14 mouse cellular contexts compared by ENCODE assay signal in genomic region chr8:90273182-90273581, GRCm38 (mm10).
DNase-seq lines count a peak whose midpoint lies in the region; ATAC-seq and TF ChIP-seq lines count a peak whose summit lies in the region.
"Had no signal": no experiment of that assay in that cellular context is flagged by ENCODE, and none has a peak within 500 bp of the region (broad histone marks: within the 10 kb centered on the region; RNA-seq: fewer than 3 reads in every experiment).

No protein-coding gene starts in this region.

- intact Hi-C loops in left cerebral cortex, postnatal 36 days (cut with DNase I): no loop called here

- no peaks in the 10 kb centered on the region for H3K4me1 ChIP-seq in forebrain, postnatal 0 days (ENCODE audit: insufficient read depth)
- peaks cover 78% of the 10 kb centered on the region for H3K4me1 ChIP-seq in forebrain, embryonic 13.5 days
- H3K4me1 ChIP-seq in neural tube, embryonic 11.5 days (ENCODE audit: control insufficient read depth, insufficient read depth, low read length): peaks cover 14% of the 10 kb centered on the region; the same call in 1 of the 2 replicates
- H3K4me1 ChIP-seq in midbrain, embryonic 14.5 days (ENCODE audit: control insufficient read depth, insufficient read depth, low read length): peaks cover 69% of the 10 kb centered on the region
- H3K4me1 ChIP-seq: megakaryocyte, embryonic 14.5 days had no signal

- no peak overlapping the region for H3K27ac ChIP-seq in forebrain, postnatal 0 days (ENCODE audit: low read depth, low read length)
- no peak overlapping the region for H3K27ac ChIP-seq in forebrain, embryonic 13.5 days
- H3K27ac ChIP-seq in neural tube, embryonic 11.5 days (ENCODE audit: low read depth, low read length): peak overlapping the region; percentile 34; the same call in 1 of the 2 replicates
- H3K27ac ChIP-seq in midbrain, embryonic 14.5 days (replicated peaks; ENCODE audit: low read depth, low read length): peak overlapping the region; percentile 49; the same call in 1 of the 2 replicates
- H3K27ac ChIP-seq: left cerebral cortex, adult 2 months; lung, embryonic 15.5 days had no signal

- WGBS in forebrain, postnatal 0 days: 26% methylated on average over 7 of the region's 7 CpGs
- 52% methylated on average over 7 of the region's 7 CpGs for WGBS in forebrain, embryonic 13.5 days
- WGBS in neural tube, embryonic 11.5 days: 64% methylated on average over 7 of the region's 7 CpGs
- 14% methylated on average over 7 of the region's 7 CpGs for WGBS in midbrain, embryonic 14.5 days

- no peaks in the 10 kb centered on the region for H3K27me3 ChIP-seq in forebrain, postnatal 0 days (ENCODE audit: insufficient read depth, low read length)
- H3K27me3 ChIP-seq in forebrain, embryonic 13.5 days: no peaks in the 10 kb centered on the region
- no peaks in the 10 kb centered on the region for H3K27me3 ChIP-seq in neural tube, embryonic 11.5 days (ENCODE audit: control insufficient read depth, insufficient read depth, low read length)
- H3K27me3 ChIP-seq in midbrain, embryonic 14.5 days (ENCODE audit: control insufficient read depth, insufficient read depth, low read length): no peaks in the 10 kb centered on the region
- H3K27me3 ChIP-seq: lung, embryonic 15.5 days; megakaryocyte, embryonic 14.5 days had no signal

- no peak for ATAC-seq in forebrain, postnatal 0 days
- ATAC-seq in forebrain, embryonic 13.5 days: no peak
- no peak for ATAC-seq in neural tube, embryonic 11.5 days (ENCODE audit: insufficient read depth, low FRiP score, low TSS enrichment)
- no peak for ATAC-seq in midbrain, embryonic 14.5 days (ENCODE audit: low FRiP score, low TSS enrichment)
- ATAC-seq: intestine, postnatal 0 days had no signal

- no peak for TF ChIP-seq CTCF in forebrain, postnatal 0 days (IDR thresholded peaks at IDR 0.05; ENCODE audit: low read depth)

- no peaks in the 10 kb centered on the region for H3K9me3 ChIP-seq in forebrain, postnatal 0 days (ENCODE audit: low read length)
- no peaks in the 10 kb centered on the region for H3K9me3 ChIP-seq in forebrain, embryonic 13.5 days (replicated peaks)
- no peaks in the 10 kb centered on the region for H3K9me3 ChIP-seq in neural tube, embryonic 11.5 days (ENCODE audit: control insufficient read depth, low read length)
- H3K9me3 ChIP-seq in midbrain, embryonic 14.5 days (ENCODE audit: control insufficient read depth, low read length): no peaks in the 10 kb centered on the region
- H3K9me3 ChIP-seq: lung, embryonic 15.5 days had no signal

- no peak overlapping the region for H3K4me3 ChIP-seq in forebrain, postnatal 0 days (ENCODE audit: low read depth, low read length)
- no peak overlapping the region for H3K4me3 ChIP-seq in forebrain, embryonic 13.5 days
- no peak overlapping the region for H3K4me3 ChIP-seq in neural tube, embryonic 11.5 days (ENCODE audit: low read depth, low read length)
- H3K4me3 ChIP-seq in midbrain, embryonic 14.5 days (replicated peaks; ENCODE audit: low read depth, low read length): no peak overlapping the region
- H3K4me3 ChIP-seq: left cerebral cortex, adult 2 months; lung, embryonic 15.5 days; megakaryocyte, embryonic 14.5 days had no signal

- no peak overlapping the region for H3K9ac ChIP-seq in forebrain, postnatal 0 days
- no peak overlapping the region for H3K9ac ChIP-seq in forebrain, embryonic 13.5 days
- no peak overlapping the region for H3K9ac ChIP-seq in neural tube, embryonic 11.5 days (ENCODE audit: low read length)
- no peak overlapping the region for H3K9ac ChIP-seq in midbrain, embryonic 14.5 days (replicated peaks; ENCODE audit: low read length)
- H3K9ac ChIP-seq: lung, embryonic 15.5 days had no signal

- no peak overlapping the region for H3K4me2 ChIP-seq in forebrain, postnatal 0 days (ENCODE audit: low read depth)
- no peak overlapping the region for H3K4me2 ChIP-seq in forebrain, embryonic 13.5 days
- H3K4me2 ChIP-seq in neural tube, embryonic 11.5 days (ENCODE audit: low read depth): no peak overlapping the region
- 0 out of 2 replicates have a peak overlapping the region, but pooled peaks have one; percentile 0 for H3K4me2 ChIP-seq in midbrain, embryonic 14.5 days (ENCODE audit: low read length)
- H3K4me2 ChIP-seq: lung, embryonic 15.5 days had no signal

- 0 out of 2 replicates have a peak, but pooled peaks cover 4% of the 10 kb centered on the region for H3K36me3 ChIP-seq in forebrain, postnatal 0 days (ENCODE audit: insufficient read depth)
- peaks cover 8% of the 10 kb centered on the region for H3K36me3 ChIP-seq in forebrain, embryonic 13.5 days (ENCODE audit: poor library complexity, severe bottlenecking)
- H3K36me3 ChIP-seq in neural tube, embryonic 11.5 days (ENCODE audit: control insufficient read depth, insufficient read depth, low read length): no peaks in the 10 kb centered on the region
- H3K36me3 ChIP-seq in midbrain, embryonic 14.5 days (ENCODE audit: control insufficient read depth, insufficient read depth, low read length): peaks cover 7% of the 10 kb centered on the region; the same call in 1 of the 2 replicates
- H3K36me3 ChIP-seq: lung, embryonic 15.5 days had no signal

- DNase-seq in forebrain, postnatal 0 days: peak; percentile 46
- no peak for DNase-seq in neural tube, embryonic 11.5 days (ENCODE audit: low spot score)
- DNase-seq in neural tube, embryonic 10.5 days (ENCODE audit: extremely low spot score, low spot score): no peak
- DNase-seq in midbrain, embryonic 14.5 days: peak; percentile 74
- no peak for DNase-seq in left cerebral cortex, postnatal 36 days (ENCODE audit: low spot score in 2 of 2)
- no peak for DNase-seq in layer of hippocampus, adult 9-10 months (ENCODE audit: low spot score)
- DNase-seq: adrenal gland, postnatal 10 days; cerebellum, postnatal 25 days; liver had no signal

Comparison
In these comparisons a context has a peak if more than half of its experiments do, and no peak if none do; other contexts are left out.
1. DNase-seq: peak in forebrain, postnatal 0 days (single experiment) and midbrain, embryonic 14.5 days (single experiment); none in neural tube, embryonic 11.5 days (single experiment), neural tube, embryonic 10.5 days (single experiment), left cerebral cortex, postnatal 36 days (0 of 2) and layer of hippocampus, adult 9-10 months (single experiment).
2. H3K27ac ChIP-seq: peak in neural tube, embryonic 11.5 days (single experiment) and midbrain, embryonic 14.5 days (single experiment); none in forebrain, postnatal 0 days (single experiment) and forebrain, embryonic 13.5 days (single experiment).